Mouse (Mus musculus) testis, adult 10 weeks (tissue): ENCODE results near the gene Kctd3. TPM values are rescaled to one million over a fixed set of nuclear protein-coding genes. Genes with fewer than 3 reads are reported as not detected.

Source experiments
- polyA plus RNA-seq: library from polyadenylated mRNA; stranded (reverse); fragments of 350-450 nt; fragmentation: Illumina TruSeq; extraction: RNeasy Lipid Tissue Mini Kit (QIAGEN cat#74804); gene quantifications from one replicate; pipeline ENCODE4 v1.2.3, GENCODE M21; 2014; ENCODE audit warnings: low read depth, low replicate concordance

Gene Kctd3
- polyA plus RNA-seq, result 8.5 TPM

GRCm38 (mm10) chr1:189007239-189007979, at the start of gene Kctd3:
Kctd3 (minus strand) TSS chr1:189007841.

